Mouse (Mus musculus): Measurements from ENCODE around the gene Nfam1. TPM values are rescaled to one million over a fixed set of nuclear protein-coding genes. Genes with fewer than 3 reads are reported as not detected.
A peak's percentile ranks its signal among the peaks of the same experiment; 100 is the strongest.

Gene Nfam1
- polyA plus RNA-seq, 1 experiment from 2014 or later, result 2.3 TPM

Small RNAs within 50 kb of the gene (microRNA-seq; reads per million reads assigned to microRNA genes)
- gene Mir3080, result 18.9 reads per million, percentile 30 among the genes with 10 or more reads in this experiment

Other genes starting within 250 kb of the Nfam1 start
- not detected in 2 replicates for gene Cyp2d26, start 239.0 kb downstream of the Nfam1 start, polyA plus RNA-seq (2016; fragmentation: Nextera tagmentation; extraction: Ambion mirVana)
- 6.5 and 7.1 TPM in 2 replicates for gene Tcf20, start 45.4 kb downstream of the Nfam1 start, polyA plus RNA-seq (2016; fragmentation: Nextera tagmentation; extraction: Ambion mirVana)
- gene Serhl, start 56.2 kb upstream of the Nfam1 start, polyA plus RNA-seq (2016; fragmentation: Nextera tagmentation; extraction: Ambion mirVana), result 49.7 and 51.8 TPM in 2 replicates
- gene Rrp7a, start 89.5 kb upstream of the Nfam1 start, polyA plus RNA-seq (2016; fragmentation: Nextera tagmentation; extraction: Ambion mirVana), result 81.9 and 86.5 TPM in 2 replicates
- gene Poldip3, start 116.1 kb upstream of the Nfam1 start, polyA plus RNA-seq (2016; fragmentation: Nextera tagmentation; extraction: Ambion mirVana), result 180 and 185 TPM in 2 replicates
- 187 and 200 TPM in 2 replicates for gene Cyb5r3, start 139.3 kb upstream of the Nfam1 start, polyA plus RNA-seq (2016; fragmentation: Nextera tagmentation; extraction: Ambion mirVana)
- gene A4galt, start 218.5 kb upstream of the Nfam1 start, polyA plus RNA-seq (2016; fragmentation: Nextera tagmentation; extraction: Ambion mirVana), result 0.53 and 0.59 TPM in 2 replicates